ENCODE assay signal across 8 mouse cellular contexts in the genomic region with DNA sequence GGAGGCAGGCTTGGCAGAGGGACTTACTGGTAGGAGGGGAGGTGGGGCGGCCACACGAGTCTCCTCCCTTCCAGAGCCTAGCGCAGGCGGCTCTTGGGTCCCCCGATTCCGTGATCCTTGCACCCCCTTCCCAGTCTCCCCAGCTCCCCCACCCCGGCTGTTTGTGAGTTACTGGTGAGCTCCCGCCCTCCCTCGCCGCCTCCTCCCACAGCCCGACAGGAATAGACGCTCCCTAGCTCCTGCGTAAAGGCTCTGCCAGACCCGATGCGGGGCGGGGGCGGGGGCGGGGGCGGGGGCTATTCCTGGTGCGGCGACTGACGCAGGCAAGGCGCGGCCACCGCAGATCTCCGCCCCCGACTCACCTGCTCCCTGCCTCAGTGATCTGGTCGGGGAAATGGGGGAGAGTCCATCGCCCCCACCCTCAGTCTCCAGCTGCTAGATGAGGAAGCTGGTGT.
DNase-seq lines count a peak whose midpoint lies in the region; ATAC-seq lines count a peak whose summit lies in the region.

No protein-coding gene starts in this region.

- no peaks in the 10 kb centered on the region for H3K9me3 ChIP-seq in hindbrain, embryonic 10.5 days
- no peaks in the 10 kb centered on the region for H3K9me3 ChIP-seq in stomach, embryonic 16.5 days (replicated peaks; ENCODE audit: control insufficient read depth, low read length)

- H3K4me1 ChIP-seq in hindbrain, embryonic 10.5 days (replicated peaks) = peaks cover 54% of the 10 kb centered on the region
- H3K4me1 ChIP-seq in stomach, embryonic 16.5 days (ENCODE audit: control insufficient read depth, insufficient read depth, low read length) = peaks cover 16% of the 10 kb centered on the region

- no peak for ATAC-seq in stomach, embryonic 16.5 days (ENCODE audit: insufficient read depth, low FRiP score)

- no peak overlapping the region for H3K27ac ChIP-seq in hindbrain, embryonic 10.5 days
- H3K27ac ChIP-seq in stomach, embryonic 16.5 days (ENCODE audit: low read length) = no peak overlapping the region

- peak; percentile 39 to 50 for DNase-seq in cerebellum, postnatal 25 days
- DNase-seq in cerebellum, adult 9-11 months = no peak
- peak; percentile 51 for DNase-seq in R1 (ENCODE audit: low read depth, low spot score)
- DNase-seq in hindbrain, embryonic 10.5 days (ENCODE audit: low spot score) = no peak
- DNase-seq in left cerebral cortex, postnatal 4 days = peak; percentile 42
- no peak for DNase-seq in ovary, postnatal 10 days (ENCODE audit: low spot score)
- DNase-seq in gastrocnemius, postnatal 36 days = no peak

- H3K27me3 ChIP-seq in hindbrain, embryonic 10.5 days (ENCODE audit: insufficient read depth, poor library complexity, severe bottlenecking) = peaks cover 86% of the 10 kb centered on the region
- peaks cover 39% of the 10 kb centered on the region for H3K27me3 ChIP-seq in stomach, embryonic 16.5 days (ENCODE audit: control insufficient read depth, insufficient read depth, low read length)

- H3K36me3 ChIP-seq in hindbrain, embryonic 10.5 days = no peaks in the 10 kb centered on the region
- no peaks in the 10 kb centered on the region for H3K36me3 ChIP-seq in stomach, embryonic 16.5 days (ENCODE audit: control insufficient read depth, insufficient read depth, low read length)

- WGBS in hindbrain, embryonic 10.5 days = 3% methylated on average over 29 of the region's 29 CpGs
- 3% methylated on average over 27 of the region's 29 CpGs for WGBS in stomach, embryonic 16.5 days

- H3K4me3 ChIP-seq in hindbrain, embryonic 10.5 days = peak overlapping the region; percentile 37
- peak overlapping the region; percentile 17 for H3K4me3 ChIP-seq in stomach, embryonic 16.5 days (replicated peaks; ENCODE audit: low read length)

- intact Hi-C loops in left cerebral cortex, postnatal 4 days (cut with DNase I) = loop anchor here (10.0 kb wide), 1 partner anchor 373 kb away; no protein-coding TSS in a partner anchor
- intact Hi-C loops in gastrocnemius, postnatal 36 days (cut with DNase I) = loop anchor here (2.0 to 5.0 kb wide), 3 partner anchors 75 to 159 kb away; a partner anchor contains a TSS

- 0 out of 2 replicates have a peak overlapping the region, but pooled peaks have one; percentile 7 for H3K9ac ChIP-seq in stomach, embryonic 16.5 days (ENCODE audit: low read length)

- peak overlapping the region; percentile 42 for H3K4me2 ChIP-seq in stomach, embryonic 16.5 days (ENCODE audit: low read depth, low read length)

Comparison
In these comparisons a context has a peak if more than half of its experiments do, and no peak if none do; other contexts are left out.
1. DNase-seq: peak in cerebellum, postnatal 25 days (2 of 2), R1 (single experiment) and left cerebral cortex, postnatal 4 days (single experiment); none in cerebellum, adult 9-11 months (single experiment), hindbrain, embryonic 10.5 days (single experiment), ovary, postnatal 10 days (single experiment) and gastrocnemius, postnatal 36 days (0 of 2).